Mouse (Mus musculus): ENCODE results near the gene Olfr530. TPM values are rescaled to one million over a fixed set of nuclear protein-coding genes. Genes with fewer than 3 reads are reported as not detected.

The Olfr530 gene
- total RNA-seq (2021) = not detected
- long read RNA-seq, experiment 1 = 0 reads
- long read RNA-seq, experiment 2 = 0 reads

DNA sequence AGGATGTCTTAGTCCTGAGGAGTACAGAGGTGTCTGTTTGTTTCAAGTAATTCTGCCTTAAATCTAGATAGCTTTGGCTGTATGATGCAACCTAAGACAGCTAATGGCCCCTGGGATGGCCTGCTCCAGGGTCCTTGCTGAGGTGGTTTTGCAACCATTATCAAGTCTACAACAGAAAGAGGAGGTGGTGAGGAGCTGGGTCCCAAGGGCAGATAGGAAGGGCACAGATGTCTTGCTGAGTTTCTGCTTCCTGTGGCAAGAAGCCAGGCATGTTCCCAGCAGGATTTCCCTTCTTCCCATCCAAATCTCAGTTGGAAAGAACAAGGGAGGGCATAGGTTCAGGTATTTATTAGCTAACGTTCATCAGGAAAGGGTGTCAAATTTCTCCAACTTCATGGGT is at the start of gene Olfr530:
Gene Olfr530 (minus strand): TSS at position 101 of the 400 bp plus-strand sequence.
- DNase-seq (ENCODE audit: low spot score in 2 of 2) = no peak

DNA sequence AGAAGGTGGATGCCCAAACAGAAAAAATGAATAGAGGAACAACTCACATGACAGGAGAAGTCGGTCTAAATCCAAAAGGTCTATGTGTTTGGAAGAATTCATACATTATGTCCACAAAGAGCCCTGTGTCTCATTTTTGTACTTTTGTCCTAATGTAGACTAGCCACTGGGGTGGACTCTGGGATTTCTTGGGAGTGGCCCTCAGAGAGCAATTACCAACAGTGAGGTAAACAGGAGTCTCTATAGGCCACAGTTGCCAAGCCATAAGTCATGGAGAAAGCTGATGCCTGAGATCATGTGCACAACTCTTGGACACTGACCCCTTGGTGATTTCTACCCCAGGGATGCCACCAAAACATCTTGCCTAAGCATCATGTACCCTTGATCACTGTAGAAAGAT is 45.4 kb upstream of the Olfr530 start, which contains the start of gene Olfr532:
Gene Olfr532 (minus strand): TSS at position 101 of the 400 bp plus-strand sequence.
- DNase-seq (ENCODE audit: low spot score in 2 of 2) = no peak

DNA sequence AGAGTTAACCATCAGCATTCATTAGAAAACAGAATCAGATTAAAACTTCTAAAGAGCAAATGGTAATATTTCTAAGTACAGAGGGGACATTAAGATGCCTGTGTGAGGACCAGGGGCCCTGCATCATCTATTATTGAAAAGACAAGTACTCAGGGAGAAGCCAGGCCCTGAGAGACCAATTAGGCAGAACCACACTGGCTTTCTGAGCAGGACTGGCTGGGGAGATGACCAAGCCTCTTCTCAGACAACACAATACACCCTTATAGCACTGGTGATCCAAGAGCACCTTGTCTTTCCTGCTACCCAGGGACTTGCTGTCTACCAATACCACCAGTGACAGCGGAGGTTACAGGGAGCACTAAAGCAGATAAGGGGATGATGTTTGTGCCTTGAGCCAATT is 26.7 kb upstream of the Olfr530 start, which contains the start of gene Olfr531:
Gene Olfr531 (minus strand): TSS at position 101 of the 400 bp plus-strand sequence.
- no peak for DNase-seq (ENCODE audit: low spot score in 2 of 2)

DNA sequence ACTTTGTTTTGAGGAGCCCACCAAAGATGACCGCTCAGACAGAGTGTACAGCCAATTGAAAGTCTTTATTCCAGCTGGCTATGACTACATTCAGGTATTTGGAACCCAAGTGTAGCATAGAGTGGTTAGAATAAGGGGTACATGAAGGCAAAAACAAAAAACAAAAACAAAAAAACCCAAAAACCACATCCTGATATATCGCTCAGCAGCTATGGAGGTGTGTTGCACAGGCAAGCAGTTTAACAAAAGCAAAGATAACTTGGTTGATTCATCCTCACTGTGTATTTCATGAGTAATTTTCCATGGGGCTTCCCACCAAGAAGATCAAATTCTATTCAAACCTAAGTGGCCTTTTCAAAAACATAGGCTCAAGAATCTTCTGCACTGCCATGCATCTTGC is 780 bp upstream of the Olfr530 start:
- no peak for DNase-seq (ENCODE audit: low spot score in 2 of 2)

DNA sequence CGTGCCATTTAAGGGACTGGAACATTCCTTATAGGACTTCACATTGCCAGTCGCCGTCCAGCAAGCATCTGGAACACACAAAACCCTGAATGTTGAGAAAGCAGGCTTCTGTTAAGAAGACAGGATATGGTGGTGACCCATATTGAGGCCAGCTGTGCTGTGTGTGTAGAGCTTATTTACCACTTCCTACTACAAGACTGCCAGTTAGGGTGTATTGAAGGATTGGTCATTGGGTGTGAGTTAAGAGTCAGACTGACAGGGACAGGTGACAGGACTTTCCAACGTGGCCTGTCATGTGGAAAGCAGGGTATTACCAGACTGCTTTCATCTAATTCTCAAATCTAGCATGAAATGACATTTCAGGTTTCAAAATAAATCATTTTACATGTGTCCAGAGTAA is 1.8 kb downstream of the Olfr530 start:
- DNase-seq (ENCODE audit: low spot score in 2 of 2) = no peak

DNA sequence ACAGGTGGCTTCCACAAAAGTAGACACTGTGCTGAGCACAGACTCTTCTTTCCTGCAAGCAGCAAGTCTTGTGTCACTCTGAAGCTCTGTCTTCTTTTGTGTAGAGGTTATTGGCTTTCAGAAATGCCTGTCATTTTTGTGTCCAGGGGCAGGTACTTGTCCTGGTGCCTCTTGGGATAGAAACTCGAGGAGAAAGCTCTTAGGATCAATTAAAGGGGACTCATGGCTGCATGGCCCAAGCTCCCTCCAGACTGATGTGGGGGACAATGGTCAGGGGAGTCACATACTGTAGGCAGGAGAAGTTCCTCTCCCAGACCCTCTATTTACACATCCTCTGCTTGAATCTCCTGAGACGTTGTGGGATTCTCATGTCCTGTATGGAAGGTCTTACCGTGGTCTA is 14.6 kb downstream of the Olfr530 start, which contains the start of gene Olfr60:
Gene Olfr60 (minus strand): TSS at position 101 of the 400 bp plus-strand sequence.
- DNase-seq (ENCODE audit: low spot score in 2 of 2) = no peak

DNA sequence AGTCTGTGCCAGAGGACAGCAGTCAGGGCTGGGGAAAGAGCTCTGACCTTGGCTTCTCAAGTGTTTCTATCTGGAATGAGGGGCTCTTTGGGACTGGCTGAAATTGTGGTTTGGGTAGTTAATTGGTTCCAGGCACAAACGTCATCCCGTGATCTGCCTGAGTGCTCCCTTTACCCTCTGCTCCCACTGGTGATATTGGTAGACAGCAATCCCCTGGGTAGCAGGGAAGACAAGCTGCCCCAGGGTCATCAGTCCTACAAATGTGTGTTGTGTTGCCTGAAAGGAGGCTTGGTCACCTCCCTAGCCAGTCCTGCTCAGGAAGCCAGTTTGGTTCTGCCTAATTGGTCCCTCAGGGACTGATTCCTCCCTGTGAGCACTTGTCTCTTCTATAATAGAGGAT is 42.4 kb downstream of the Olfr530 start, which contains the start of gene Olfr527:
Gene Olfr527 (plus strand): TSS at position 301 of the 400 bp plus-strand sequence.
- no peak for DNase-seq (ENCODE audit: low spot score in 2 of 2)

DNA sequence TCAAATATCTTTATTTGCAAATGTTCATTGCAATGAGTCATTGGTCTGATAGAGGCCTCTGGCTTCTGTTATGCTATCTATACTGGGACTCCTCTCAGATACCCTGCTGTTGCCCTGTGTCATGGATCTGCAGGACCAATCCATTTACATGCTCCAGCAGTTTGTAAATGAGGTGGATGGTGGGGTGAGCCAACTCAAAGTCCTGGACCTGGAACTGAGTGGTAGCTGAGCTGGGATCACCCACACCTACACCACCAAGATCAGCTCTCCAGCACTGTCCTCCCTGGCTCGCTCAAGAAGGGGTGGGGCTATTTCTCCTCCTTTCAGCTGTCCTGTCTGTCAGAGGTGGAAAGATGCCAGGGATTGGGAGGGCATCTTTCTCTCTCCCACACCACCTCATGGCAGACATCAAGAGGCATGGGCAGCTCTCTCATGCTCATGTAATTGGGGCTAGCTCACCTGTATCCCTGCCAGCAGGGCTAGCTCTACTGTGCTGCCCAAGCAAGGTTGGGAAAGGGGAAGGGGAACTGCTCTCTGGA is 46.3 kb downstream of the Olfr530 start:
- DNase-seq (ENCODE audit: low spot score in 2 of 2) = no peak

Other genes starting within 250 kb of the Olfr530 start
- 10 to 100 TPM; 28.6 to 31.4 TPM for gene Mtg1, start 238.8 kb downstream of the Olfr530 start, total RNA-seq (2021)
- under 1 TPM; 0.58 to 0.80 TPM for gene Sprn, start 221.5 kb downstream of the Olfr530 start, total RNA-seq (2021)
- not detected for gene Olfr522, start 211.6 kb downstream of the Olfr530 start, total RNA-seq (2021)
- gene Olfr523, start 203.1 kb downstream of the Olfr530 start, total RNA-seq (2021) = not detected
- not detected for gene Olfr524, start 170.4 kb downstream of the Olfr530 start, total RNA-seq (2021)
- gene Cd163l1, start 158.1 kb downstream of the Olfr530 start, total RNA-seq (2021) = not detected
- gene 5830411N06Rik, start 129.0 kb downstream of the Olfr530 start, total RNA-seq (2021) = not detected
- not detected for gene Olfr525, start 55.5 kb downstream of the Olfr530 start, total RNA-seq (2021)
- gene Olfr527, start 42.3 kb downstream of the Olfr530 start, total RNA-seq (2021) = not detected
- gene Olfr60, start 14.7 kb downstream of the Olfr530 start, total RNA-seq (2021) = not detected
- gene Olfr531, start 26.6 kb upstream of the Olfr530 start, total RNA-seq (2021) = not detected
- not detected for gene Olfr532, start 45.3 kb upstream of the Olfr530 start, total RNA-seq (2021)
- not detected for gene Olfr533, start 87.0 kb upstream of the Olfr530 start, total RNA-seq (2021)
- not detected for gene Olfr535, start 107.9 kb upstream of the Olfr530 start, total RNA-seq (2021)
- gene Olfr536, start 131.1 kb upstream of the Olfr530 start, total RNA-seq (2021) = not detected
- not detected for gene Olfr538, start 191.6 kb upstream of the Olfr530 start, total RNA-seq (2021)
- gene Olfr46, start 224.9 kb upstream of the Olfr530 start, total RNA-seq (2021) = not detected

Data from adrenal gland, adult 18-20 months (tissue).